Mouse (Mus musculus) ES-Bruce4 (cell line): ENCODE results near the gene Aldh6a1. TPM values are rescaled to one million over a fixed set of nuclear protein-coding genes. Genes with fewer than 3 reads are reported as not detected.

Experiments used
- H3K27ac ChIP-seq: 2 replicates; pipeline ENCODE4 v1.5.1; 2012; ENCODE audit warnings: low read length, inconsistent platforms; ENCODE audit not compliant: insufficient read depth
- H3K27me3 ChIP-seq: 2 replicates; pipeline ENCODE4 v1.6.1; 2012; ENCODE audit warnings: mild to moderate bottlenecking, low read length, inconsistent platforms; ENCODE audit not compliant: control insufficient read depth, poor library complexity, insufficient read depth, severe bottlenecking
- H3K36me3 ChIP-seq: 2 replicates; pipeline ENCODE4 v1.6.1; 2012; ENCODE audit warnings: inconsistent platforms, mild to moderate bottlenecking, low read length, moderate library complexity; ENCODE audit not compliant: control insufficient read depth, poor library complexity, insufficient read depth, severe bottlenecking
- H3K4me1 ChIP-seq: one replicate; pipeline ENCODE4 v1.8.1; 2011; ENCODE audit warnings: low read length; ENCODE audit not compliant: control insufficient read depth, insufficient read depth
- H3K4me3 ChIP-seq: 2 replicates; pipeline ENCODE4 v1.5.1; 2011; ENCODE audit warnings: low read depth, mild to moderate bottlenecking, low read length
- H3K9ac ChIP-seq: 2 replicates; pipeline ENCODE4 v1.6.1; 2012; ENCODE audit warnings: low read depth, mild to moderate bottlenecking, inconsistent platforms; ENCODE audit not compliant: poor library complexity, severe bottlenecking
- H3K9me3 ChIP-seq: replicated peaks from 2 replicates; pipeline ENCODE4 v1.6.1; 2012; ENCODE audit warnings: mild to moderate bottlenecking, low read length, inconsistent platforms; ENCODE audit not compliant: control insufficient read depth, poor library complexity, insufficient read depth, severe bottlenecking
- CTCF ChIP-seq: IDR thresholded peaks from one replicate; pipeline ENCODE4 v1.8.1; 2011; ENCODE audit warnings: low read depth, low read length
- EP300 ChIP-seq: IDR thresholded peaks from 2 replicates; pipeline ENCODE4 v1.6.1; 2011; ENCODE audit warnings: low read depth, low read length; ENCODE audit not compliant: insufficient read depth
- POLR2A ChIP-seq: IDR thresholded peaks from one replicate; pipeline ENCODE4 v1.8.1; 2011; ENCODE audit warnings: low read length; ENCODE audit not compliant: insufficient read depth
- polyA plus RNA-seq: library from polyadenylated mRNA; stranded (reverse); fragments of >200 nt; gene quantifications from 2 replicates; pipeline ENCODE4 v1.2.4, GENCODE M21; 2011; ENCODE audit warnings: low read depth; ENCODE audit not compliant: missing spikeins, insufficient read depth, insufficient read length

The Aldh6a1 gene
- polyA plus RNA-seq, 1 experiment, result 30.4 TPM

- H3K9me3 ChIP-seq, result no peaks in the 10 kb centered on the region
- H3K27ac ChIP-seq, result no peak overlapping the region
- H3K9ac ChIP-seq, result no peak overlapping the region
- TF ChIP-seq CTCF (no peak), POLR2A (no peak), EP300 (no peak)
- no peaks in the 10 kb centered on the region for H3K36me3 ChIP-seq
- H3K4me3 ChIP-seq, result no peak overlapping the region
- no peaks in the 10 kb centered on the region for H3K27me3 ChIP-seq
- H3K4me1 ChIP-seq, result no peaks in the 10 kb centered on the region
Observed at GRCm38 (mm10) chr12:84429825-84430224, 21.0 kb downstream of the Aldh6a1 start.

GRCm38 (mm10) chr12:84423990-84424389 is 26.8 kb downstream of the Aldh6a1 start:
- H3K4me3 ChIP-seq, result no peak overlapping the region
- no peaks in the 10 kb centered on the region for H3K4me1 ChIP-seq
- TF ChIP-seq CTCF (no peak), POLR2A (no peak), EP300 (no peak)
- no peak overlapping the region for H3K9ac ChIP-seq
- no peaks in the 10 kb centered on the region for H3K27me3 ChIP-seq
- H3K27ac ChIP-seq, result no peak overlapping the region
- H3K36me3 ChIP-seq, result no peaks in the 10 kb centered on the region; the same call in 1 of the 2 replicates
- no peaks in the 10 kb centered on the region for H3K9me3 ChIP-seq

GRCm38 (mm10) chr12:84417605-84417922 is 33.2 kb downstream of the Aldh6a1 start:
- Histone ChIP-seq H3K9ac (peak overlapping the region; percentile 77), H3K36me3 (no peaks in the 10 kb centered on the region; the same call in 1 of the 2 replicates), H3K9me3 (no peaks in the 10 kb centered on the region), H3K4me1 (no peaks in the 10 kb centered on the region), H3K27ac (no peak overlapping the region), H3K27me3 (no peaks in the 10 kb centered on the region), H3K4me3 (peak overlapping the region; percentile 79)
- TF ChIP-seq CTCF, result no peak
- TF ChIP-seq EP300, result no peak
- TF ChIP-seq POLR2A, result no peak

- Histone ChIP-seq H3K4me3 (peak within 1 kb of the TSS; percentile 79), H3K9ac (peak within 1 kb of the TSS; percentile 77), H3K9me3 (no peaks in the 10 kb centered on the region), H3K4me1 (no peaks in the 10 kb centered on the region), H3K27ac (no peak within 1 kb of the TSS), H3K36me3 (no peaks in the 10 kb centered on the region; the same call in 1 of the 2 replicates), H3K27me3 (no peaks in the 10 kb centered on the region)
- TF ChIP-seq POLR2A (no peak), CTCF (no peak), EP300 (no peak)
Observed at GRCm38 (mm10) chr12:84416834-84417604, 33.8 kb downstream of the Aldh6a1 start, which contains the start of gene Rnf113a2. Gene Rnf113a2 (plus strand): TSS chr12:84417196.

- H3K4me3 ChIP-seq, result peak within 1 kb of the TSS; percentile 90
- H3K27ac ChIP-seq, result no peak within 1 kb of the TSS
- TF ChIP-seq EP300 (no peak), POLR2A (no peak), CTCF (no peak)
- no peaks in the 10 kb centered on the region for H3K36me3 ChIP-seq
- H3K9me3 ChIP-seq, result no peaks in the 10 kb centered on the region
- H3K27me3 ChIP-seq, result no peaks in the 10 kb centered on the region
- peak within 1 kb of the TSS; percentile 85 for H3K9ac ChIP-seq
- no peaks in the 10 kb centered on the region for H3K4me1 ChIP-seq
Observed at GRCm38 (mm10) chr12:84408819-84409507, 41.8 kb downstream of the Aldh6a1 start, which contains the start of the genes Entpd5 and Bbof1. Gene Entpd5 (minus strand): TSS chr12:84409029. Gene Bbof1 (plus strand): TSS chr12:84409071.
